Comparison of ENCODE assay signal across 8 mouse cellular contexts in the genomic region with DNA sequence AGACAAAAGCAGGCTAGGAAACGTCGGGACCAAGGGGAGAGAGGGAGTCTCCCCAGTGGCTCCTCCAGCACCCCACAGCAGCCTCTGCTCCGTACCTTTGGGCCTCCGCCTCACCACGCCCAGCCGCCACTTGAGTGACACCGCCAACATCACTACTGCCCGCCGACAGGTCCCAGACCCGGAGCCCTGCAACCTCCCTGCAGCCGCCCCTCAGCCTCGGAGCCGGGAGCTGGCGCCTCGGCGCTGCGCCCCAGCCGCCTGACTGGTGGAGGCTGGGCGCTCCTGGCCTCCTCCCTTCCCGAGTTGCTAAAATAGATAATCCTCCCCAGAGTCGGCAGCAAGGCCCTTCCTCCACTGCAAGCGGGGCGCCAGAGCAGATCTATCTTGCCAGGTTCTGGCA. TPM values are rescaled to one million over a fixed set of nuclear protein-coding genes. Genes with fewer than 3 reads are reported as not detected.
A peak's percentile ranks its signal among the peaks of the same experiment; 100 is the strongest.
DNase-seq lines count a peak whose midpoint lies in the region; ATAC-seq lines count a peak whose summit lies in the region.

No protein-coding gene starts in this region.

- H3K9me3 ChIP-seq in embryonic facial prominence, embryonic 11.5 days (replicated peaks; ENCODE audit: control insufficient read depth, low read length): no peaks in the 10 kb centered on the region
- no peaks in the 10 kb centered on the region for H3K9me3 ChIP-seq in liver, embryonic 11.5 days (ENCODE audit: control insufficient read depth, low read length)
- no peaks in the 10 kb centered on the region for H3K9me3 ChIP-seq in stomach, embryonic 15.5 days

- DNase-seq in layer of hippocampus, postnatal 36 days: peak; percentile 17 to 23
- DNase-seq in layer of hippocampus, postnatal 25 days (ENCODE audit: extremely low spot score in 1 of 2, low spot score in 1 of 2): no peak
- peak; percentile 43 for DNase-seq in embryonic facial prominence, embryonic 11.5 days (ENCODE audit: low spot score)
- peak; percentile 27 to 34 for DNase-seq in heart, postnatal 14 days
- DNase-seq in liver, embryonic 11.5 days (ENCODE audit: low spot score): peak; percentile 41
- DNase-seq in layer of hippocampus, adult 9-11 months: no peak
- no peak for DNase-seq in adrenal gland, adult 2 months

- H3K4me2 ChIP-seq in embryonic facial prominence, embryonic 11.5 days (ENCODE audit: low read depth, low read length): peak overlapping the region; percentile 46
- H3K4me2 ChIP-seq in liver, embryonic 11.5 days: peak overlapping the region; percentile 37
- H3K4me2 ChIP-seq in stomach, embryonic 15.5 days: peak overlapping the region; percentile 53

- no peaks in the 10 kb centered on the region for H3K36me3 ChIP-seq in embryonic facial prominence, embryonic 11.5 days (replicated peaks; ENCODE audit: control insufficient read depth, insufficient read depth, low read depth, low read length)
- H3K36me3 ChIP-seq in liver, embryonic 11.5 days (ENCODE audit: control insufficient read depth, insufficient read depth, low read length): no peaks in the 10 kb centered on the region
- no peaks in the 10 kb centered on the region for H3K36me3 ChIP-seq in stomach, embryonic 15.5 days

- WGBS in embryonic facial prominence, embryonic 11.5 days: 3% methylated on average over 23 of the region's 23 CpGs
- WGBS in liver, embryonic 11.5 days: 5% methylated on average over 22 of the region's 23 CpGs
- whole genome bisulfite sequencing in stomach, embryonic 15.5 days: 3% methylated on average over 23 of the region's 23 CpGs

- peaks cover 14% of the 10 kb centered on the region for H3K27me3 ChIP-seq in embryonic facial prominence, embryonic 11.5 days (ENCODE audit: control insufficient read depth, insufficient read depth, low read length)
- H3K27me3 ChIP-seq in liver, embryonic 11.5 days (replicated peaks; ENCODE audit: control insufficient read depth, insufficient read depth, low read length): peaks cover 45% of the 10 kb centered on the region
- peaks cover 38% of the 10 kb centered on the region for H3K27me3 ChIP-seq in stomach, embryonic 15.5 days (replicated peaks)

- peak overlapping the region; percentile 22 for H3K4me3 ChIP-seq in embryonic facial prominence, embryonic 11.5 days (ENCODE audit: low read depth, low read length)
- H3K4me3 ChIP-seq in liver, embryonic 11.5 days (ENCODE audit: low read depth, low read length): no peak overlapping the region
- peak overlapping the region; percentile 18; the same call in 1 of the 2 replicates for H3K4me3 ChIP-seq in stomach, embryonic 15.5 days (replicated peaks)

- H3K27ac ChIP-seq in embryonic facial prominence, embryonic 11.5 days (replicated peaks; ENCODE audit: low read depth, low read length): no peak overlapping the region
- H3K27ac ChIP-seq in liver, embryonic 11.5 days (ENCODE audit: low read depth, low read length): no peak overlapping the region
- no peak overlapping the region for H3K27ac ChIP-seq in stomach, embryonic 15.5 days

- intact Hi-C loops in heart, postnatal 14 days (cut with DNase I): no loop called here

- ATAC-seq in embryonic facial prominence, embryonic 11.5 days (replicated peaks; ENCODE audit: insufficient number of reproducible peaks, low FRiP score, low TSS enrichment, low read depth): 0 out of 2 replicates have a peak, but pooled peaks have one; percentile 44
- no peak for ATAC-seq in liver, embryonic 11.5 days (replicated peaks; ENCODE audit: low FRiP score)
- ATAC-seq in stomach, embryonic 15.5 days (ENCODE audit: insufficient read depth, low FRiP score, low read depth): no peak

- no peaks in the 10 kb centered on the region for H3K4me1 ChIP-seq in embryonic facial prominence, embryonic 11.5 days (ENCODE audit: control insufficient read depth, insufficient read depth, low read length)
- H3K4me1 ChIP-seq in liver, embryonic 11.5 days (replicated peaks; ENCODE audit: control insufficient read depth, insufficient read depth, low read length): no peaks in the 10 kb centered on the region
- peaks cover 10% of the 10 kb centered on the region; the same call in 1 of the 2 replicates for H3K4me1 ChIP-seq in stomach, embryonic 15.5 days

- H3K9ac ChIP-seq in embryonic facial prominence, embryonic 11.5 days (replicated peaks; ENCODE audit: low read length): peak overlapping the region; percentile 28; the same call in 1 of the 2 replicates
- H3K9ac ChIP-seq in liver, embryonic 11.5 days (ENCODE audit: low read depth, low read length): no peak overlapping the region
- no peak overlapping the region for H3K9ac ChIP-seq in stomach, embryonic 15.5 days

RNA-seq across cellular contexts. Expression of a gene that starts 19.9 kb away (rescaled TPM):
- 1 to 10 TPM; 7.1 to 7.4 TPM for total RNA-seq in layer of hippocampus, postnatal 36 days (2021)
- total RNA-seq in layer of hippocampus, postnatal 25 days (2021): 1 to 10 TPM; 8.0 to 8.7 TPM
- 0.06 and 0.14 TPM in 2 replicates for polyA plus RNA-seq in embryonic facial prominence, embryonic 11.5 days (2014; fragmentation: Nextera tagmentation; extraction: Ambion mirVana)
- total RNA-seq in heart, postnatal 14 days (2021): 10 to 100 TPM; 12.0 to 12.5 TPM
- 0.10 and 0.21 TPM in 2 replicates for polyA plus RNA-seq in liver, embryonic 11.5 days (2014; fragmentation: Nextera tagmentation; extraction: Ambion mirVana)
- 0.23 and 0.58 TPM in 2 replicates for polyA plus RNA-seq in stomach, embryonic 15.5 days (2015; fragmentation: Nextera tagmentation; extraction: Ambion mirVana)
- 1 to 10 TPM; 1.3 to 3.5 TPM for total RNA-seq in adrenal gland, adult 2 months (2021)
- 3.3 TPM in 2 replicates for polyA plus RNA-seq in adrenal gland, adult 2 months (2012; rRNA removed)

Comparison
In these comparisons a context has a peak if more than half of its experiments do, and no peak if none do; other contexts are left out.
1. DNase-seq: peak in layer of hippocampus, postnatal 36 days (2 of 2), embryonic facial prominence, embryonic 11.5 days (single experiment), heart, postnatal 14 days (2 of 2) and liver, embryonic 11.5 days (single experiment); none in layer of hippocampus, postnatal 25 days (0 of 2), layer of hippocampus, adult 9-11 months (single experiment) and adrenal gland, adult 2 months (single experiment).
2. Peak in every context shown above with its lines, with median percentiles within 50 percentile points of each other: H3K4me2 ChIP-seq.